Mouse (Mus musculus) CH12.LX (cell line): ENCODE data around the gene Gm15557. TPM values are rescaled to one million over a fixed set of nuclear protein-coding genes. Genes with fewer than 3 reads are reported as not detected.

ENCODE experiments used
- DNase-seq: peaks from one replicate; pipeline ENCODE4 v3.0.0-alpha.2; 2013; ENCODE audit errors: extremely low read depth
- H3K27ac ChIP-seq: 2 replicates; pipeline ENCODE4 v1.5.1; 2012; ENCODE audit warnings: low read depth, mild to moderate bottlenecking, control low read depth, moderate library complexity; ENCODE audit not compliant: insufficient read depth
- H3K27me3 ChIP-seq: replicated peaks from 2 replicates; pipeline ENCODE3; 2012; ENCODE audit warnings: inconsistent platforms
- H3K36me3 ChIP-seq, 2 experiments: replicated peaks in 1 of 2; 2 replicates each; pipeline versions ENCODE3 to v1.6.1; 2012; ENCODE audit warnings: inconsistent platforms in 1 of 2, low read length in 1 of 2, mild to moderate bottlenecking in 1 of 2, mixed read lengths in 1 of 2, moderate library complexity in 1 of 2; ENCODE audit not compliant: control insufficient read depth in 1 of 2, insufficient read depth in 1 of 2
- H3K4me1 ChIP-seq, 2 experiments: 2 replicates each; pipeline ENCODE4 v1.6.1; 2012; ENCODE audit warnings: inconsistent platforms in 1 of 2, moderate library complexity in 1 of 2; ENCODE audit not compliant: insufficient read depth in 2 of 2, control insufficient read depth in 1 of 2
- H3K4me2 ChIP-seq: 2 replicates; pipeline ENCODE4 v1.6.1; 2012; ENCODE audit warnings: low read depth, mild to moderate bottlenecking, control low read depth; ENCODE audit not compliant: poor library complexity, insufficient read depth, severe bottlenecking
- H3K4me3 ChIP-seq, 3 experiments: fragments of 150-350 bp in 1 of 3; sonication (generic) in 1 of 3; replicated peaks in 1 of 3; 2 replicates each; pipeline versions ENCODE3 to v1.5.1; 2011 to 2012; ENCODE audit warnings: low read depth in 2 of 3, low read length in 2 of 3, mild to moderate bottlenecking in 2 of 3, moderate library complexity in 2 of 3, control low read depth in 1 of 3, improper control_type of control experiment in 1 of 3, inconsistent platforms in 1 of 3, mixed read lengths in 1 of 3; ENCODE audit not compliant: poor library complexity in 1 of 3
- H3K79me2 ChIP-seq: replicated peaks from 2 replicates; pipeline ENCODE4 v1.6.1; 2012; ENCODE audit warnings: mild to moderate bottlenecking, moderate library complexity; ENCODE audit not compliant: control insufficient read depth, poor library complexity, insufficient read depth, severe bottlenecking; ENCODE audit errors: extremely low read depth
- H3K9ac ChIP-seq: 2 replicates; pipeline ENCODE4 v1.6.1; 2012; ENCODE audit warnings: low read depth, mild to moderate bottlenecking, control low read depth, moderate library complexity; ENCODE audit not compliant: insufficient read depth
- H3K9me3 ChIP-seq: replicated peaks from 2 replicates; pipeline ENCODE3; 2012; ENCODE audit warnings: low read length, inconsistent platforms, mixed read lengths
- CHD1 ChIP-seq: IDR thresholded peaks from 2 replicates; pipeline ENCODE4 v1.6.1; 2012; ENCODE audit warnings: low read depth, low read length, improper control_type of control experiment, inconsistent platforms
- CHD2 ChIP-seq: IDR thresholded peaks from 2 replicates; pipeline ENCODE4 v1.6.1; 2011; ENCODE audit warnings: low read length, improper control_type of control experiment
- CTCF ChIP-seq, 2 experiments: IDR thresholded peaks in 1 of 2; conservative IDR thresholded peaks in 1 of 2; 2 replicates each; pipeline ENCODE4 v1.5.1; 2011 to 2012; ENCODE audit warnings: low read depth in 2 of 2, low read length in 2 of 2, improper control_type of control experiment in 1 of 2, inconsistent platforms in 1 of 2, mild to moderate bottlenecking in 1 of 2, moderate library complexity in 1 of 2
- E2F4 ChIP-seq: IDR thresholded peaks from 2 replicates; pipeline ENCODE4 v1.6.1; 2011; ENCODE audit warnings: low read depth, low read length, improper control_type of control experiment; ENCODE audit not compliant: insufficient replicate concordance
- ELF1 ChIP-seq: IDR thresholded peaks from 2 replicates; pipeline ENCODE4 v1.6.1; 2014; ENCODE audit warnings: low read depth, mild to moderate bottlenecking, inconsistent platforms, low read length, improper control_type of control experiment
- EP300 ChIP-seq: IDR thresholded peaks from 2 replicates; pipeline ENCODE4 v1.6.1; 2011; ENCODE audit warnings: low read length, improper control_type of control experiment
- ETS1 ChIP-seq: conservative IDR thresholded peaks from 2 replicates; pipeline ENCODE4 v1.6.1; 2012; ENCODE audit warnings: low read depth, mild to moderate bottlenecking, inconsistent platforms, low read length, improper control_type of control experiment, moderate library complexity
- IRF4 ChIP-seq: IDR thresholded peaks from 2 replicates; pipeline ENCODE4 v1.6.1; 2014; ENCODE audit warnings: low read depth, mild to moderate bottlenecking, inconsistent platforms, low read length, improper control_type of control experiment
- JUND ChIP-seq: conservative IDR thresholded peaks from 2 replicates; pipeline ENCODE4 v1.6.1; 2011; ENCODE audit warnings: low read depth, low read length, improper control_type of control experiment
- KAT2A ChIP-seq: IDR thresholded peaks from 2 replicates; pipeline ENCODE4 v1.6.1; 2012; ENCODE audit warnings: low read length, improper control_type of control experiment, inconsistent platforms; ENCODE audit not compliant: insufficient replicate concordance
- MAFK ChIP-seq: IDR thresholded peaks from 2 replicates; pipeline ENCODE4 v1.6.1; 2011; ENCODE audit warnings: low read length, improper control_type of control experiment; ENCODE audit not compliant: insufficient replicate concordance
- MXI1 ChIP-seq: IDR thresholded peaks from 2 replicates; pipeline ENCODE4 v1.6.1; 2011; ENCODE audit warnings: mild to moderate bottlenecking, low read depth, low read length, improper control_type of control experiment
- MYC ChIP-seq: IDR thresholded peaks from 2 replicates; pipeline ENCODE4 v1.6.1; 2011; ENCODE audit warnings: low read depth, mild to moderate bottlenecking, improper control_type of control experiment, low read length
- NELFE ChIP-seq: IDR thresholded peaks from 2 replicates; pipeline ENCODE4 v1.6.1; 2011; ENCODE audit warnings: low read depth, low read length, improper control_type of control experiment
- NRF1 ChIP-seq: IDR thresholded peaks from 2 replicates; pipeline ENCODE4 v1.6.1; 2014; ENCODE audit warnings: low read depth, mild to moderate bottlenecking, inconsistent platforms, low read length, improper control_type of control experiment, moderate library complexity
- PAX5 ChIP-seq: IDR thresholded peaks from 2 replicates; pipeline ENCODE4 v1.6.1; 2012; ENCODE audit warnings: low read length, inconsistent platforms, mixed read lengths
- RAD21 ChIP-seq: IDR thresholded peaks from 2 replicates; pipeline ENCODE4 v1.6.1; 2011; ENCODE audit warnings: low read depth, mild to moderate bottlenecking, low read length, improper control_type of control experiment, moderate library complexity
- RCOR1 ChIP-seq: conservative IDR thresholded peaks from 2 replicates; pipeline ENCODE4 v1.6.1; 2012; ENCODE audit warnings: low read depth, mild to moderate bottlenecking, inconsistent platforms, low read length, improper control_type of control experiment
- SMC3 ChIP-seq: IDR thresholded peaks from 2 replicates; pipeline ENCODE4 v1.6.1; 2011; ENCODE audit warnings: low read depth, low read length, improper control_type of control experiment
- TCF12 ChIP-seq: IDR thresholded peaks from 2 replicates; pipeline ENCODE4 v1.6.1; 2014; ENCODE audit warnings: low read depth, mild to moderate bottlenecking, inconsistent platforms, low read length, improper control_type of control experiment
- UBTF ChIP-seq: IDR thresholded peaks from 2 replicates; pipeline ENCODE4 v1.6.1; 2012; ENCODE audit warnings: low read depth, mild to moderate bottlenecking, inconsistent platforms, low read length, improper control_type of control experiment, moderate library complexity
- USF1 ChIP-seq: IDR thresholded peaks from 2 replicates; pipeline ENCODE4 v1.6.1; 2014; ENCODE audit warnings: low read depth, mild to moderate bottlenecking, inconsistent platforms, low read length, improper control_type of control experiment
- USF2 ChIP-seq: conservative IDR thresholded peaks from 2 replicates; pipeline ENCODE4 v1.6.1; 2011; ENCODE audit warnings: low read depth, low read length, improper control_type of control experiment
- ZC3H11A ChIP-seq: IDR thresholded peaks from 2 replicates; pipeline ENCODE4 v1.6.1; 2012; ENCODE audit warnings: low read depth, mild to moderate bottlenecking, inconsistent platforms, low read length, improper control_type of control experiment
- ZKSCAN1 ChIP-seq: IDR thresholded peaks from 2 replicates; pipeline ENCODE4 v1.6.1; 2012; ENCODE audit warnings: low read depth, inconsistent platforms, low read length, improper control_type of control experiment, borderline replicate concordance
- ZMIZ1 ChIP-seq: IDR thresholded peaks from 2 replicates; pipeline ENCODE4 v1.6.1; 2012; ENCODE audit warnings: low read depth, mild to moderate bottlenecking, inconsistent platforms, low read length, improper control_type of control experiment
- ZNF384 ChIP-seq: IDR thresholded peaks from 2 replicates; pipeline ENCODE4 v1.6.1; 2012; ENCODE audit warnings: low read depth, low read length, improper control_type of control experiment, inconsistent platforms
- dilution Hi-C: fragments of 300-500 bp; cut with MboI; formaldehyde crosslinking; loops from 2 replicates; pipeline ENCODE4 v1.14.3; 2020; ENCODE audit warnings: low sequenced_read_pairs; ENCODE audit not compliant: extremely low pct_unique_long_range_greater_than_20kb, extremely low pct_ligation_motif_present
- in situ Hi-C: fragments of 300-500 bp; cut with MboI; formaldehyde crosslinking; loops from 3 replicates; pipeline ENCODE4 v1.14.3; 2019; ENCODE audit warnings: low sequenced_read_pairs, low pct_ligation_motif_present, low pct_unique_long_range_greater_than_20kb, mixed read lengths
- polyA plus RNA-seq: library from polyadenylated mRNA; unstranded; fragments of >175 nt; gene quantifications from 2 replicates; pipeline ENCODE4 v1.2.1, GENCODE M21; 2012; ENCODE audit warnings: low read depth; ENCODE audit not compliant: insufficient read length
- total RNA-seq, 2 experiments: library from RNA; depleted of rRNA; stranded (reverse); fragments of 300-350 nt in 1 of 2; fragments of >200 nt in 1 of 2; gene quantifications; 2 replicates each; pipeline ENCODE4 v1.2.3; 2012 to 2014

Gm15557 gene
- total and polyA plus RNA-seq, 3 experiments: not detected

GRCm38 (mm10) chr2:155987131-155987530 is 46.6 kb downstream of the Gm15557 start:
- in situ Hi-C loops: loop anchor here (25.0 kb wide), 1 partner anchor 300 kb away; no protein-coding TSS in a partner anchor
- H3K4me1 ChIP-seq: no peaks in the 10 kb centered on the region
- H3K9me3 ChIP-seq: no peaks in the 10 kb centered on the region
- H3K79me2 ChIP-seq: no peaks in the 10 kb centered on the region; the same call in 1 of the 2 replicates
- no peak overlapping the region for H3K27ac ChIP-seq
- H3K27me3 ChIP-seq: no peaks in the 10 kb centered on the region
- no peak overlapping the region for H3K9ac ChIP-seq
- H3K4me3 ChIP-seq: no peak overlapping the region
- peaks cover 82 to 94% of the 10 kb centered on the region in 2 experiments for H3K36me3 ChIP-seq
- H3K4me2 ChIP-seq: no peak overlapping the region
- no peak for TF ChIP-seq KAT2A
- no peak for TF ChIP-seq ZNF384
- TF ChIP-seq NELFE: no peak
- no peak for TF ChIP-seq TCF12
- TF ChIP-seq MAFK: no peak
- no peak for TF ChIP-seq CTCF (conservative IDR thresholded peaks at IDR 0.05 in 1 of 2, IDR thresholded peaks at IDR 0.05 in 1 of 2; ENCODE audit: low read depth in 2 of 2, low read length in 2 of 2)
- TF ChIP-seq PAX5: no peak
- TF ChIP-seq RCOR1: no peak
- no peak for TF ChIP-seq IRF4
- TF ChIP-seq ETS1: no peak
- TF ChIP-seq UBTF: no peak
- no peak for TF ChIP-seq ZKSCAN1
- TF ChIP-seq EP300: no peak
- TF ChIP-seq CHD2: no peak
- no peak for TF ChIP-seq ZMIZ1
- no peak for TF ChIP-seq NRF1
- TF ChIP-seq RAD21: no peak
- no peak for TF ChIP-seq CHD1
- TF ChIP-seq, all 38 proteins: peak for 0
- dilution Hi-C loops: no loop called here
- DNase-seq: no peak

GRCm38 (mm10) chr2:155989085-155989484 is 48.6 kb downstream of the Gm15557 start:
- dilution Hi-C loops (no loop called here), in situ Hi-C loops (loop anchor here (25.0 kb wide), 1 partner anchor 298 kb away; no protein-coding TSS in a partner anchor)
- H3K9me3 ChIP-seq: no peaks in the 10 kb centered on the region
- TF ChIP-seq ZNF384 (no peak), E2F4 (no peak), KAT2A (no peak), CHD1 (no peak), ETS1 (no peak), ZC3H11A (no peak), UBTF (no peak), SMC3 (no peak), MXI1 (no peak), USF1 (no peak), JUND (no peak), USF2 (no peak), PAX5 (no peak), EP300 (no peak), MYC (no peak), NRF1 (no peak), ZKSCAN1 (no peak), NELFE (no peak), ELF1 (no peak)
- no peak overlapping the region for H3K4me3 ChIP-seq
- peaks cover 87 to 97% of the 10 kb centered on the region in 2 experiments for H3K36me3 ChIP-seq
- no peak overlapping the region for H3K4me2 ChIP-seq
- no peak for DNase-seq
- no peaks in the 10 kb centered on the region for H3K27me3 ChIP-seq
- no peaks in the 10 kb centered on the region for H3K79me2 ChIP-seq
- H3K27ac ChIP-seq: no peak overlapping the region
- no peak overlapping the region for H3K9ac ChIP-seq
- no peaks in the 10 kb centered on the region for H3K4me1 ChIP-seq
